Mouse (Mus musculus) urinary bladder, postnatal 25 days (tissue): Measurements from ENCODE around the gene Sowahb.

Experiments
- DNase-seq: peaks from one replicate; pipeline ENCODE4 v3.0.0; 2022; ENCODE audit warnings: low spot score

Gene Sowahb

DNA sequence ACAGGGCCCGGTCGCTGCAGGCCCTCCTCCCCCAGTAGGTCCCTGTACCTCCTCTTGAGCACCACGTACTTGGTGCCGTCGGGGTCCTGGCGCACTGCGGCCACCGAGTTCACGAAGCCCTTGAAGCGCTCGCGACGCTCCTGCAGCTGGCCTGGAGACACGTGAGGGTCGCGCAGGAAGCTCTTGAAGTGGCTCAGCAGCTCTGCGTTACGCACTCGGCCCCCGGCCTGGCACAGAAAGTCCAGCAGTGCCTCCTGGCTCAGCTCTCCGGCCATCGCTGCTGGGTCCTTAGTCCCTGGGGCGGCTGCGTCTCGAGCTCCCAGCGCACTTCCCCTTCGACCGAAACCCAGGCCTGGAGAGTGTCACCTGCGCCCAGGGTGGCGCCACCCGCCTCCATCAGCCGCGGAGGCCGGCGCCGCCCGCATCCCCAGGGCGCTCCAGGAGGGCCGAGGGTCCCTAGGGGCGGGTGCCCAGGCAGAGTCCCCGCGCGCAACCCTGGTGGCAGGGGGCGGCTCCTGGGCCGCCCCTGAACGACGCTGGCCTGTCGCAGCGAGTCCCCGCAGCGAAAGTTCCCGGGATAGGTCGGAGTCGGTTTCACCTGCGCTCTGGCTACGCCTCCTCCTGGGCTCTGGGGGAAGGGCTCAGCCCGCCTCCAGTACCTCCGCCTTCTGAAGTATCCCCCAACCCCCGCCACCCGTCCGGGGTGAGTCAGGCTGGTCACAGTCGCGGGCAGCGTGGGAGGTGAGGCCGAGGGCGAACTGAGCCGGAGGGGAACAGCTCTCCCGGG lies at the start of gene Sowahb:
TSS of gene Sowahb (minus strand) at position 439 of the 787 bp plus-strand sequence.
- DNase-seq: peak; percentile 55

- DNase-seq: peak; percentile 20
These were observed 49.1 kb upstream of the Sowahb start for GRCm38 (mm10) chr5:93093638-93094527.

- DNase-seq: peak; percentile 92
These were observed 48.2 kb upstream of the Sowahb start, which contains the start of gene Sept11 for GRCm38 (mm10) chr5:93092857-93093622. Gene Sept11, plus strand, starts transcription at chr5:93093437.

GRCm38 (mm10) chr5:93092147-93092781 lies 47.4 kb upstream of the Sowahb start:
- DNase-seq: peak; percentile 20

GRCm38 (mm10) chr5:93091266-93091665 lies 46.4 kb upstream of the Sowahb start:
- no peak for DNase-seq

DNA sequence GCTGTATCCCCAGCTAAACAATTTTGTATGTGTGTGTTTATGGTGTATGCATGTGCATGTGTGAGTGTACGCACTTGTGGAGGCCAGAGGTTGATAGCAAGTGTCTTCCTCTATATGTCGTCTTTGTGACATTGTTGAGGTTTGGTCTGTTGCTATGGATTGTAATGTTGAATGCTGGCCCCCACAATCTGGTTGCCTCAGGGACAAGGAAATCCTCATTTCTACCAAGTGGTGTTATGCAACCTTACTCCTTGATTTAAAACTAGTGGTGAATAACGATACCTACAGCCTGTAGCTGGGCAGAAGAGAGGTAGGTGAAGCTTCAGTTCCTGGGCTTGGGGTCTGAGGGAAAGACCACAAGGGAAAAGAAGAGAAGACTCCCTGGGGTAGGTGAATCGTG lies 41.1 kb upstream of the Sowahb start:
- DNase-seq: no peak

- no peak for DNase-seq
These were observed 40.3 kb upstream of the Sowahb start for GRCm38 (mm10) chr5:93085015-93085598.

GRCm38 (mm10) chr5:93079596-93079995 lies 34.8 kb upstream of the Sowahb start:
- DNase-seq: no peak

DNA sequence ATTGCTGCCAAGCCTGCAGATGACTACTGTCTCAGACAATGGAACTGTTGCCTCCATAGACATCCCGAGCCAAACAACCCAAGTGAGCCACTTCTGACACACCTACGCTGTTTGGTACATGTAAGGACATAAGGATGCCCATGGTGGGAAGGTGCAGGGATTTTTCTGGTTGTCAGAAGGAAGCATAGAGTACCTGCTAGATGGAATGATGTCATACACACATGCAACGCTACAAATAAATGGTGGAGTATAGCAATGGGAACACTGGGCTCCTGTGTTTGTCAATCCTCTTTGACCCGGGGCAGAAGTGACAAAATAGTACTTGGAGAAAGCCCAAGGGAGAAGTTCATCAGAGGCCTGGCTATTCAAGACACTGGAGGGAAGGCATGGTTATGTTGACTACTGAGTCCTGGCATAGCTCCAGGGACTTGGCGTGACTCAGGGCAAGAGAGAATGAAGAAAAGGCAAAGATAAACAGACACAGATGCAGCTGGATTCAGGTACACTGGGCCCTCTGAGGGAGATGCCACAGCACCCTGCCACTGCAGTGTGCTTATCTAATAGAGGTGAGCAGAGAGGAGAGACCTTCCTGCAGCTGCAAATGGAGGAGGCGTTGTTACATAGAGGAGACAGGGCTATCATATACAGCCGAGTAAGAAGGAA lies 33.0 kb upstream of the Sowahb start:
- no peak for DNase-seq

GRCm38 (mm10) chr5:93060865-93061264 lies 16.0 kb upstream of the Sowahb start:
- DNase-seq: no peak

GRCm38 (mm10) chr5:93053606-93054397 lies 9.0 kb upstream of the Sowahb start:
- DNase-seq: no peak

GRCm38 (mm10) chr5:93051951-93052350 lies 7.1 kb upstream of the Sowahb start:
- no peak for DNase-seq

- DNase-seq: no peak
These were observed 6.2 kb upstream of the Sowahb start for GRCm38 (mm10) chr5:93051041-93051440.

DNA sequence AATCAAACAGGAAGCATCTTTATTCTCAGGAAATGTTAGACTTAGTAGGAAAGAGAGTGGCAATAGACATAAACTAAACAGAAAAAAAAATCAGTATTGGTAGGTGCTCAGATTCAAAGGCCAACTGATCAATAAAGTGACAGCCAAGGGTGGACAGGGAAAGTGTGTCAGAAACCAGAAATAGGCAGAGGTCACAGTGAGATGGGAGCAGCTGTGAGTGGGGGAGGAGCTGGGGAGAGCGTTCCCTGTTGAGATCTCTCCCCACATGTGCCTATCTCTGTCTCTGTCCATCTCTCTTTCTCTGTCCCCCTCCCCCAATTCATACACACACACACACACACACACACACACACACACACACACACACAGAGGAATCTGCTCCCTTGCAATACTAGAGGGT lies 5.1 kb upstream of the Sowahb start:
- DNase-seq: no peak

DNA sequence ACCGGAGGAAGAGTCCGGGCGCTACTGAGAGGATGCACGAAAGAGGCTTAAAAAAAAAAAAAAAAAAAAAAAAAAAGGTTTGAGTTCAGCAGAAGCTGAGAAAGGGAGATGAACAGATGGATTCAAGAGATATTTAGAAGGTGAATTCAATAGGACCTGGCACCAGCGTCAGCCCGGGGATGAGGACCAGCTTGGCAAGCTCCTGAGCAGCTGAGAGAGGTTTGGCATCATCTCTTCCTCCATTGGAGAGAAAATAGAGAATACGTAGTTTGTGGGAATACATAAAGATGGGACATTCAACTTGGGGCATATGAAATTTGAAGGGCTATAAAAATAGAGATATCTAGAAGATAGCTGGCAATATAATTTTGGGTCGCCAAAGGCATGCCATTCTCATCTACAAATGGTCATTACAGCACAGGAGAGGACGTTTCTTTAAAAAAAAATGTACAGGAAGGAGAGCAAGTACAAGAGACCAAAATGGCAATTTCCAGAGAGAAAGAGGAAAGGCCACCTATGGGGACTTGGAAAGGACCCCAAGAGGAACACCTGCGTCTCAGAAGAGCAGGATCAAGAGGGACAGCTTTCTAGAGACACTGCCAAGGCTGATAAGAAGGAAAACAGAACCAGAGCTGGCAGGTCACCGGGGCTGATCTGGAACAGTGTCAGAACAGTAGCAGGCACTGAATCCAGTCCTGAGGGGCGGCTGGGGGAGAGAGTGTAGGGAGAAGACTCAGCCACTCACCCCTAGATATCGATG lies 3.8 kb upstream of the Sowahb start:
- no peak for DNase-seq

GRCm38 (mm10) chr5:93046306-93046845 lies 1.6 kb upstream of the Sowahb start:
- DNase-seq: no peak

DNA sequence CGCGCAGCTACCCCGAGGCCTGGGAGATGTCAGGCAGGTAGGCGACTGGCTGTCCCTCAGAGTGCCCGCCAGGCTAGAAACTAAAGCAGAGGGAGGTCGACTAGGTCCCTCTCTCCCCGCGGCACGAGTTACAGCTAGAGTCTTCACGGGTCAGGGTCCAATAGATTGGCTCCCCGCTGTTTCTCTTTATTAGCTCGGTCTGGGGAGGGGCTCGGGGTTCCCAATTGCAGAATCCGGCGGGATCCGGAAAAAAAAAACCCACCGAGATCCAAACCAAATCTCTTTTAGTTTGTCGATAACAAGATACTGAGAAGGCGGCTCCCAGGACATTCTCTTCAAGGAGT lies 521 bp upstream of the Sowahb start:
- DNase-seq: no peak

- no peak for DNase-seq
These were observed 886 bp downstream of the Sowahb start for GRCm38 (mm10) chr5:93043688-93044583.
